Mouse (Mus musculus): ENCODE measurements around the gene Dcun1d5. TPM values are rescaled to one million over a fixed set of nuclear protein-coding genes. Genes with fewer than 3 reads are reported as not detected.
A peak's percentile ranks its signal among the peaks of the same experiment; 100 is the strongest.
"Not testable (repeated sequence)": the region's sequence is repeated elsewhere in the genome, so short reads cannot be mapped to it uniquely, and the experiment has no call there.

The Dcun1d5 gene
- 108 and 121 TPM in 2 replicates for polyA plus RNA-seq (2011; ENCODE audit: insufficient read length, low read depth, missing spikeins)

GRCm38 (mm10) chr9:7184172-7184896 lies at the start of gene Dcun1d5, which contains the start of gene Dync2h1:
Gene Dcun1d5 (plus strand): TSS chr9:7184520.
Gene Dync2h1 (minus strand): TSS chr9:7184446.
- H3K4me3 ChIP-seq (ENCODE audit: insufficient read depth, low read length) = peak within 1 kb of the TSS; percentile 97
- H3K4me1 ChIP-seq (ENCODE audit: control insufficient read depth, insufficient read depth, low read length) = no peaks in the 10 kb centered on the region
- peak within 1 kb of the TSS; percentile 86 for H3K27ac ChIP-seq (ENCODE audit: insufficient read depth, low read length)
- TF ChIP-seq POLR2A (IDR thresholded peaks at IDR 0.05; ENCODE audit: low read depth, low read length) = peak; percentile 85
- TF ChIP-seq CTCF (IDR thresholded peaks at IDR 0.05; ENCODE audit: borderline replicate concordance, insufficient read depth, low read length) = no peak

DNA sequence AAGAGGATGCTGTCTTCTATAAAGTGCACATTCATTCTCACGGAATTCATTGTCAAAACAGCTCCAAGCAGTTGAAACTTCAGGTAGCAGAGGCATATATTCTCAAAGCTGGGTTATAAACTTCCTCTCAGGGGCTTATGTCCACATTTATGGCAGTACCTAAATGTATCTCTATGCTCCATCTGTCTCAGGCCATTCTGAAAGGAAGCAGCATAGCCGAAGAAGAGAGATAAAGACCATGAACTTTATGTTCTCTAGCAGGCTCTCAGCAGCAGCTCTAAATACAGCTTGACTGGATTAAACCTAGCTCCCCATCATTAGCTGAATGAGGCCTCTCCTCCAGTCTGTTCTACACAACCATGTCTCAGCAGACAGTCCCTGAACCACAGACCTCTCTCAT lies 29.9 kb upstream of the Dcun1d5 start:
- TF ChIP-seq POLR2A (IDR thresholded peaks at IDR 0.05; ENCODE audit: low read depth, low read length) = no peak
- no peak for TF ChIP-seq CTCF (IDR thresholded peaks at IDR 0.05; ENCODE audit: borderline replicate concordance, insufficient read depth, low read length)
- no peaks in the 10 kb centered on the region for H3K4me1 ChIP-seq (ENCODE audit: control insufficient read depth, insufficient read depth, low read length)

DNA sequence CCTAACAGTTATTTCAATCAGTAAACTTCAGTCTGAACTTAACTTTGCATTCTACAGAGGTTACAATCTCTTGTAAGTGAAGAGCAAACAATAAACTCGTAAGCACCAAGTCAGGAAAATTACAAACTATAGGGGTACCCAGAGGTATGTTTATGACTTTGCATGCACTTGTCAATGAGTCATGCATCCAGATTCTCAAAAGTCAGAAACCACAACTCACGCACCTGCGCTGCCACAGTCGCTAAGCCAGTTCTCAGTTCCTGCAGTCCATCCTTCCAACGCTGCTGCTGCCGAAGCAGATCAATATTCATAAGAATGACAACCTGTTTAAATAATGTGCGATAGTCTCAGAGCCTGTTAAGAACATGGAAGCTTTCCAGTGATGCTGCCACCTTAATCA lies 25.7 kb upstream of the Dcun1d5 start:
- no peaks in the 10 kb centered on the region for H3K4me1 ChIP-seq (ENCODE audit: control insufficient read depth, insufficient read depth, low read length)
- no peak overlapping the region for H3K4me3 ChIP-seq (ENCODE audit: insufficient read depth, low read length)
- no peak overlapping the region for H3K27ac ChIP-seq (ENCODE audit: insufficient read depth, low read length)
- TF ChIP-seq CTCF (IDR thresholded peaks at IDR 0.05; ENCODE audit: borderline replicate concordance, insufficient read depth, low read length) (no peak), POLR2A (IDR thresholded peaks at IDR 0.05; ENCODE audit: low read depth, low read length) (no peak)

More for the DNA sequence above, 29.9 kb upstream of the Dcun1d5 start:
- H3K4me3 ChIP-seq (ENCODE audit: insufficient read depth, low read length) = no peak overlapping the region
- no peak overlapping the region for H3K27ac ChIP-seq (ENCODE audit: insufficient read depth, low read length)

DNA sequence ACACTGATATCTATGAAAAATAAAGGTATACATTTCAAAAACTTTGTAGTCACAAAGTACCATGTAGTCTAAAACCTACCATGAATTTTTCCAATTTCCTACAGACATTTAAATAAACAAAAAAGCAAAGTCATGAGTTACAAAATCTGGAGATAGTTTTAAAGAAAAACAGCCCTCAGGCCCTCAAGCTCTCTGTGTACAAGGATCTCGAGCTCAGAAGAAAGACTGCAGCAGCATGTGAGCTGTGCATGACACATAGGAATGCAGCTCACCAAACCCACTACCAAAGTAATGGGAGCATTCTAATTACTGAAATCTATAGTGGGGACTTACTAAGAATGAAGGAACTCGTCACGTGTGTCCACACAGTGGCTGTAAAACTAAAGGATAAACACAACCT lies 24.6 kb upstream of the Dcun1d5 start:
- no peak for TF ChIP-seq POLR2A (IDR thresholded peaks at IDR 0.05; ENCODE audit: low read depth, low read length)
- no peak for TF ChIP-seq CTCF (IDR thresholded peaks at IDR 0.05; ENCODE audit: borderline replicate concordance, insufficient read depth, low read length)
- no peak overlapping the region for H3K4me3 ChIP-seq (ENCODE audit: insufficient read depth, low read length)
- no peaks in the 10 kb centered on the region for H3K4me1 ChIP-seq (ENCODE audit: control insufficient read depth, insufficient read depth, low read length)
- H3K27ac ChIP-seq (ENCODE audit: insufficient read depth, low read length) = no peak overlapping the region

DNA sequence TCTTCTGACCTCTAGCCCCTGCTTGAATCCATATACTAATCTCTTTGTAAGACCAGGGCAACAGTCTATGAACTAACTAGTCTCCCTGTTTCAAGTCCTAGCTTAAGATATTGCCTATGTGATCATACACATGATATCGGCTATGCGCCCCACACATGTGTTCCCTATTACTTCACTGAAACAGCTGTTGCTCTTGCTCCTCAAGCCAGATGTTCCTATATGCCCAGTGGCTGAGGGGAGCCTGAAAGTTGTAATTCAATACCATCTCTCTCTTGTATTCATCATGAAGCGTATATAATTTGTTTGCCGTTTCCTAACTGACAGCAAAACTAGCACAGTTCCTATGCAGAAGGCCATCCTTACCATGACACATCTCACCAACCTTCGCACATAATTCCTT lies 23.6 kb upstream of the Dcun1d5 start:
- no peak overlapping the region for H3K27ac ChIP-seq (ENCODE audit: insufficient read depth, low read length)
- H3K4me3 ChIP-seq (ENCODE audit: insufficient read depth, low read length) = no peak overlapping the region
- no peaks in the 10 kb centered on the region for H3K4me1 ChIP-seq (ENCODE audit: control insufficient read depth, insufficient read depth, low read length)
- no peak for TF ChIP-seq POLR2A (IDR thresholded peaks at IDR 0.05; ENCODE audit: low read depth, low read length)
- no peak for TF ChIP-seq CTCF (IDR thresholded peaks at IDR 0.05; ENCODE audit: borderline replicate concordance, insufficient read depth, low read length)

- no peak overlapping the region for H3K4me3 ChIP-seq (ENCODE audit: insufficient read depth, low read length)
- TF ChIP-seq CTCF (IDR thresholded peaks at IDR 0.05; ENCODE audit: borderline replicate concordance, insufficient read depth, low read length) = no peak
- no peak for TF ChIP-seq POLR2A (IDR thresholded peaks at IDR 0.05; ENCODE audit: low read depth, low read length)
- no peaks in the 10 kb centered on the region for H3K4me1 ChIP-seq (ENCODE audit: control insufficient read depth, insufficient read depth, low read length)
- no peak overlapping the region for H3K27ac ChIP-seq (ENCODE audit: insufficient read depth, low read length)
Measured at GRCm38 (mm10) chr9:7167339-7167998, 16.9 kb upstream of the Dcun1d5 start.

DNA sequence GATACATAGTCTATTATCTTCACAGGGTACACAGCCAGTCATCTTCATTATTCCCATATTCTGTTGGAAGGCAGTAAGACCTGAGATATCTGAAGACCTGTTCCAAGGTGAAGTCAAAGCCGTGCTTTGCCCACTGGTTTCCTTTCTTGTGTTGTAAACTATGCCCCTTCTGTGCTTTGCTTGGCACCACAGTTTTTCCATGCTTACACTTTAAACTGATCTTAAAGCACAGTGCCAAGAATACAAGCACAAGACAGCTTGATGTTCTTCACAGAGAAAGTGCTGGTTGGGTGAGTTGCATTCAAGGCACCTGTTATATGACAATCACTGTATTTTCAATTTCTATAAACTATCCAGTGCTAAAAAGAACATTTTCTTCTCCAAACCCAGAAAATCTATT lies 10.6 kb upstream of the Dcun1d5 start:
- no peak for TF ChIP-seq CTCF (IDR thresholded peaks at IDR 0.05; ENCODE audit: borderline replicate concordance, insufficient read depth, low read length)
- TF ChIP-seq POLR2A (IDR thresholded peaks at IDR 0.05; ENCODE audit: low read depth, low read length) = no peak
- no peak overlapping the region for H3K4me3 ChIP-seq (ENCODE audit: insufficient read depth, low read length)
- no peaks in the 10 kb centered on the region; the same call in 1 of the 2 replicates for H3K4me1 ChIP-seq (ENCODE audit: control insufficient read depth, insufficient read depth, low read length)
- H3K27ac ChIP-seq (ENCODE audit: insufficient read depth, low read length) = no peak overlapping the region

DNA sequence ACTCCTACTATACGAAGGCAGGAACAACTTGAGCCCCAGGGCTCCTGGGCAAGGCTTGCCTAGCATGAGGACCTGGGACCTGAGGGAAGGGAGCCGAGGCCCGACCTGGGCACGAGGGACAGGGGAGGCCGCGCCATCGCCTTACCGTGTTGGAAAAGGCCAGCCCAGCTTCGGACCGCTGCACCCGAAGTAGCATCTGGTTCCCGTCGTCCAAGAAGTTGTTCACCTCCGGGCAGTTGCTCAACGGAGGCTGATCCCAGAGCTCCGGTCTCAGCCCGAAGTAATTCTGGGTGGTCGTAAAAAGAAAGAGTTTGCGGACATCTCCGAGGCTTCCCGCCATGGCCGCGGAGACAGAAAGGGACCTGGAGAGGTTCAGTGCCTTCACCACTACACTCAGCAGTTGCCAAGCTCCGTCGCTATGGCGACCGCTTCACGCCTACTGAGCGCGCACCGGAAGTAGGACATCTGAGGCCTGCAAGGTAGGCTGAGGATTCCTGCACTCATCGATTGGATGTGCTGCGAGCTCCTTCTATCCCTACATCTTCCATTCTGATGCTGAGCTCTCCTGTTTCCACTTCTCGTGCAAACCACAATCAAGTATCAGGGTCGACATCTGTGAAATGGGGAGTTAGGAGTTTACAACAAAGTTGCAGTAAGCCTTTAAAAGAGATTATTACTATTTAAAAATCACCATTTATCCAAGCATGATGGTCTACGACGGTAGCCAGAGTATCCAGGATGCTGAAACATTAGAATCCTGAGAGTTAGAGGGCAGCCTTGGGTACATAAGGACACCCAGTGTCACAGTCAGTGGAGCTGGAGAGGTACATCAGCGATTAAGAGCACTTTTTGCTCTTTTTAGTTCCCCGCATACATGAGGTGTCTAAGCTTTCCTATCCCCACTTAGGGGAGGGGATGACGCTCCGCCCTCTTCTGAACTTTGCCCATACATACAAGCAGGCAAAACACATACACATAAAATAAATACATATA lies 7.4 kb upstream of the Dcun1d5 start:
- no peak overlapping the region for H3K27ac ChIP-seq (ENCODE audit: insufficient read depth, low read length)
- TF ChIP-seq POLR2A (IDR thresholded peaks at IDR 0.05; ENCODE audit: low read depth, low read length) (peak; percentile 46), CTCF (IDR thresholded peaks at IDR 0.05; ENCODE audit: borderline replicate concordance, insufficient read depth, low read length) (no peak)

GRCm38 (mm10) chr9:7184897-7185291 lies 574 bp downstream of the Dcun1d5 start:
- no peak for TF ChIP-seq POLR2A (IDR thresholded peaks at IDR 0.05; ENCODE audit: low read depth, low read length)
- TF ChIP-seq CTCF (IDR thresholded peaks at IDR 0.05; ENCODE audit: borderline replicate concordance, insufficient read depth, low read length) = no peak
- H3K4me3 ChIP-seq (ENCODE audit: insufficient read depth, low read length) = peak overlapping the region; percentile 97
- no peaks in the 10 kb centered on the region for H3K4me1 ChIP-seq (ENCODE audit: control insufficient read depth, insufficient read depth, low read length)
- peak overlapping the region; percentile 32 for H3K27ac ChIP-seq (ENCODE audit: insufficient read depth, low read length)

More for the DNA sequence above, 7.4 kb upstream of the Dcun1d5 start:
- peak overlapping the region; percentile 58 for H3K4me3 ChIP-seq (ENCODE audit: insufficient read depth, low read length)
- H3K4me1 ChIP-seq (ENCODE audit: control insufficient read depth, insufficient read depth, low read length) = no peaks in the 10 kb centered on the region; the same call in 1 of the 2 replicates

DNA sequence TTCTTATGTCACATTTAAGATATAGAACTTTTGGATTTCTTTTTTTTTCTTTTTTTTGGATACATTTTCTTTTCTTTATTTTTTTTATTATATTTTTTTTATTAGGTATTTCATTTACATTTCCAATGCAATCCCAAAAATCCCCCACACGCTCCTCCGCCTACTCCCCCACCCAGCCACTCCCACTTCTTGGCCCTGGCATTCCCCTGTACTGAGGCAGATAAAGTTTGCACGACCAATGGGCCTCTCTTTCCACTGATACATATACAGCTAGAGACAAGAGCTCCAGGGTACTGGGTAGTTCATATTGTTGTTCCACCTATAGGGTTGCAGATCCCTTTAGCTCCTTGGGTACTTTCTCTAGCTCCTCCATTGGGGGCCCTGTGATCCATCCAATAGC lies 6.4 kb downstream of the Dcun1d5 start:
- H3K4me1 ChIP-seq (ENCODE audit: control insufficient read depth, insufficient read depth, low read length); H3K27ac ChIP-seq (ENCODE audit: insufficient read depth, low read length); H3K4me3 ChIP-seq (ENCODE audit: insufficient read depth, low read length): not testable (repeated sequence)

Data from embryonic fibroblast, embryonic 13.5 days (primary cell).